Mouse (Mus musculus) heart, postnatal 14 days (tissue): Measurements from ENCODE around the gene Nom1. TPM values are rescaled to one million over a fixed set of nuclear protein-coding genes. Genes with fewer than 3 reads are reported as not detected.
"Not testable (repeated sequence)": the region's sequence is repeated elsewhere in the genome, so short reads cannot be mapped to it uniquely, and the experiment has no call there.

ENCODE experiments used
- DNase-seq, 2 experiments: peaks; one replicate each; pipeline ENCODE4 v3.0.0; 2021 to 2022
- intact Hi-C: fragments of 180-260 bp; cut with DNase I; formaldehyde crosslinking; loops from one replicate; pipeline ENCODE4 v1.15.1; 2025
- long read RNA-seq, 2 experiments: library from polyadenylated mRNA; stranded (forward); transcript quantifications; one replicate each; pipeline ENCODE4 v2.0.0; 2021
- total RNA-seq, 2 experiments: library from RNA; stranded (reverse); gene quantifications; 2 replicates each; pipeline ENCODE4 v1.2.3; 2021

Gene Nom1
- total RNA-seq: 10 to 100 TPM; 13.7 to 14.1 TPM
- long read RNA-seq, experiment 1, full-length matches to known transcripts: 16 of 23 reads
- long read RNA-seq, experiment 1, partial matches to known transcripts: 4 of 23 reads
- long read RNA-seq, experiment 1, other reads (novel, unspliced or antisense): 3 of 23 reads
- long read RNA-seq, experiment 2, full-length matches to known transcripts: 18 of 24 reads
- long read RNA-seq, experiment 2, partial matches to known transcripts: 3 of 24 reads
- long read RNA-seq, experiment 2, other reads (novel, unspliced or antisense): 3 of 24 reads

DNA sequence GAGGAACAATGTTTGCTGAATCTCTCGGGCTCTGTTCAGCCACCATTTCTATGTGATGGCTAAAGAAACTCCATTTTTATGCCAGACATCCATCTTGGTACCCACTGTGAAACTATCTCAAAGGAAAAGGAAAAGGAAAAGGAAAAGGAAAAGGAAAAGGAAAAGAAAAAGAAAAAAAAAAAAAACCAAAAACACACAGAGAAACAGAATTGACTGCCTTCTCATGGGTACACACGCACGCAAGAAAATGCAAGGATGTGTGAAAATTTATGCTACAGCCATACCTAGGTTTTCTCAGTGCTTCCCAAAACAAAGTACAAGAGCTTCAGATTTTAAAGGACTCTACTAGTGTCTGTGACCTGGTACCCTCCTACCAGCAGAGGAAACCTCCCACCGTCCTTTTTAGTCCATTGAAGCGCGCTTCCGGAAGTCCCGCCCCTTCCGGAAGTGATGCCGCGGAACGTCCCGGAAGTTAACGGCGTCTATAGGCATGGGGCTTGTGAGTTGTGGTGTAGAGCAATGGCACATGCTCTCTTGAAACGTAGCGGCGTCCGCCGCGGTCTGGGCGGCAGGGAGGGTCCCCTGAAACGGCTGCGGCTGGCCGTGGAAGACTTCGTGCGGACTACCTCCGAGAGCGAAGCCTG lies at the start of gene Nom1:
Gene Nom1 (plus strand): TSS at position 437 of the 644 bp plus-strand sequence.
- DNase-seq: peak; percentile 88 to 93
- intact Hi-C loops: no loop called here

DNA sequence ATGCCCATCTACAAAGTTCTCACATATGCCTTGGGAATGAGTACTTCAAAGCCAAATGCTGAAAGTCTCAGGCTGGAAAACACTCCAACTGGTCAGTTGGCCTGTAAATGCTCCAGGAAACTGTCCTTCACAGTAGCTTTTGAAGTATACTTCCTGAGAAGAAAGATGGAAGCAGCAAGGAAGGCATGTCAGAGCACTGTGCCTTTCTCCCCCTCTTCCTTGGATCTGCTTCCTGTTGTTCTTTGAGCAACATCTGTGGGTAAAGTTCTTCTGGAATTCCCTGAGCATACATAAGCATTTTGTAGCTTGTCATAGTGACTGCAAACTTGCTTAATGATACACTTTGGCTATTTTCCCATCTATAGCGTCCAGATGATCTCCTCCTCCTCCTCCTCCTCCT lies 46.9 kb upstream of the Nom1 start:
- DNase-seq: no peak
- intact Hi-C loops: loop anchor here (5.0 to 10.0 kb wide), 4 partner anchors 90 to 627 kb away; partner anchors contain the start of genes Il6 and Mnx1

DNA sequence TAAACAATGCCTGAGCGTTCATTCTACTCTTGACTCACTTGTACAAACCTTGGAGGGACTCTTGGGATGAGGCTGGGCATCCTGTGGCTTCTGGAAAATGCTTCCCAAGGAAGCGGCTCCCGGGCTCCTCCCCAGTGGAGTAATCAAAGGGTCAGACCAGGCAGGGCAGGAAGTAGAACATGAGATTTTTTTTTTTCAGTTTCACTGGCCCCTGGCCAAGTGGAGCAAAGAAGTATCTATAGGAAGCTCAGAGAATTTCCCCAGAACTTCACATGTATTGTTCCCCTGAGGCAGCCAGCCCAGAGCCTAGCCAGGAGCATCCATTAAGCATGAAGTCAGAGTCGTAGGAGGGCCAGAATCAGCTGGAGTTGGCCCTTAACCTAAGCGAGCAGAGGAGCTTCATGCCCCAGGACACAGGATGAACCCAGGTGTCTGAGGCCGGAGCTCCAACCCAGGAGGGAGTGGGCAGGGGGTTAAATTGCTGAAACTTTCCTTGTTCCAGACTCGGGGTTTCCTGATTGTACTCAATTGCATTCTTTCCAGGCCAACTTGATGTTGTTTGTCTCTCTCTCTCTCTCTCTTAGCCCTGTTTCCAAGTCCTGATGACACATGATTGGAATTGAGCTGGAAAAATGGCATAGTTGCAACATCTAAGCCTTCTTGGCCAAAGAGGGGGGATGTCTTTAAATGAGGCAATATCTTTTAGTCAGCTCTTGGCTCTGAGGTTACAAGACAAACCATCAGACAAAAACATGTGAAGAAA lies 46.1 kb upstream of the Nom1 start:
- intact Hi-C loops: loop anchor here (2.0 to 10.0 kb wide), 5 partner anchors 89 to 626 kb away; partner anchors contain the start of genes Il6 and Mnx1
- DNase-seq: peak; percentile 40 to 51

DNA sequence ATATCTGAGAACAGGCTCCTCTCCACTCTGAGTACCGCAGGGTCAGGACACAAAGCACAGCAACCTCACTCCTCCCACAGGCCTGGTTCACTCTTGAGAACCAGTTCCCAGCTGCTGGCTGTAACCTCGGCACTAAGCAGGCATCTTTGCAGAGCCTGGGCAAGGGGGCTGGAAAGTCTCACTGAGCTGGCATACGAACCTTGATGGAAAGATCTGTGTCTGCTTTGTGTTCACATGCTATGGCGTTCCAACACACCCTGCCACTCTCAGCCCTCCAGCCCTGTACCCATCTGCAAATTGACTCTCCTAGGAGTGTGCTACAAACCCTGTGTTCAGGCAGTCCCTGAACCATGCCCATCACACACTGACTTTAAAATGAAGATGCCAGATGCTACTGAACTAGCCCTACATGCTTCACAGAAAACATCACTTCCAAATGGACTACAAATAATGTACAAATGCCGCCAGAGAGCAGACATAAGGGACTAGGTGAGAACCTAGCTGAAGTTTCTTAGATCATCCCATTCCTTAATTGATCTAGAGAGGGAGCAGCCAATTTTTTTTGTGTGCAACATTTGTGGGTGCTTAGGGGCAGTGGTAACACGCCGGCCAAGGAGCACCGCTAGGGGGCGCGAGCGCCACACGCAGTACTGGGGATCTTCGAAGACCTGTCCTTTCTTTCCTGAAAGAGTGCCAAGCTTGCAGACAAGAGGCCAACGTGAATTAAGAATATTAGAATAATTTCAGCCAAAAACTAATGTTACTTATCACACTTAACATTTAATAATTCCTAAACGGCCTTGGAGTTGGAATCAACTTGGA lies 45.3 kb upstream of the Nom1 start:
- intact Hi-C loops: loop anchor here (2.0 to 10.0 kb wide), 5 partner anchors 88 to 626 kb away; partner anchors contain the start of genes Il6 and Mnx1

DNA sequence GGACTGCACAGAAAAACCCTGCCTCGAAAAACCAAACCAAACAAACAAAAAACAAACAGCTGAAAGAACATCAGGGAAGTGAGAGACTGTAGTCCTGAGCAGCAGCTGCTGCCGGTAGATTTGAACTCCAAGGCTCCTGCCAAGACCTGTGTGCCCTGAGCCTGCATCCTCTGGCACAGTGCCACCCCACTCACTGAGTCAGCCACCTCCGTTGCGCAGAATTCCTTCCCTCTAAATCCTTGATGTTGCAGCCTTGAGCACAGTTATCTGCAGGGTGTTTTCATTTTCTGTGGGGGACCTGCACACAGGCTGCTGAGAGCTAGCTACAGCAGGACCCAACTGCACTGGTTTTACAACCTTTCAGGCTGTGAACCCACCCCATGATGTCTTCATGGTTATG lies 36.0 kb upstream of the Nom1 start:
- DNase-seq: no peak
- intact Hi-C loops: loop anchor here (10.0 kb wide), 1 partner anchor 706 kb away; the partner anchor contains the start of genes 3110082J24Rik and Garem2

More for the DNA sequence above, 45.3 kb upstream of the Nom1 start:
- DNase-seq: peak; percentile 88 to 92

DNA sequence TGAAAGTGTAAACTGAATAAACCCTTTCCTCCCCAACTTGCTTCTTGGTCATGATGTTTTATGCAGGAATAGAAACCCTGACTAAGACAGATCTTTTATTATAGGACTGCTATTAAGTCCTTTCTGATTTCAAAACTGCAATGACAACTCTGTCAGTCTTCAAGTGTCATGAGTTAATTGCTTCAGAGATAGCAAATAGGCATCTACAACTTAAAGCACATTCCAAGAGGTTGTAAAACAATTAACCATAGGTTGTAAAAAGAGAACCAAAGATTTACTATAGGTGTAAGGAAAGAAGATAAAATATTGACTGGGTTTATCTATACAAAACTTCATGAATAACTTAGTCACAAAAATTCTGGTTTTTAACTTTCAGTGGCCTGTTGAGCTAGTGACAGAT lies 23.6 kb upstream of the Nom1 start:
- no peak for DNase-seq
- intact Hi-C loops: no loop called here

DNA sequence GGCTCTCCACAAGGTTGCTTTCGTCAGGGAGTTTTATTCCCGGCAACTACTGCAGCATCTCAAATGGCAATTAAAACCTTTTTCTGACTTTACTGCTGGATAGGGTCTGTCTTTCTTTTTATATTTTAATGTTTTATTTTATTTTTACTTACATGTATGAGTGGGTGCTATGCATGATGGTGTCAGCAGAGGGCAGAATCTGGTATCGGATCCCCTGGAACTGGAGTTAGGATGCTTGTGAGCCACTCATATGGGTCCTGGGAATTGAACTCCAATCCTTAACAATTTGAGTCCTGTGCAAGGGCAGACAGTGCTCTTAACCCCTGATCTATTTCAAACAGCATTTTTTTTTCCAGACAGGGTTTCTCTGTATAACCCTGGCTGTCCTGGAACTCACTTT lies 21.4 kb upstream of the Nom1 start:
- no peak for DNase-seq
- intact Hi-C loops: no loop called here

DNA sequence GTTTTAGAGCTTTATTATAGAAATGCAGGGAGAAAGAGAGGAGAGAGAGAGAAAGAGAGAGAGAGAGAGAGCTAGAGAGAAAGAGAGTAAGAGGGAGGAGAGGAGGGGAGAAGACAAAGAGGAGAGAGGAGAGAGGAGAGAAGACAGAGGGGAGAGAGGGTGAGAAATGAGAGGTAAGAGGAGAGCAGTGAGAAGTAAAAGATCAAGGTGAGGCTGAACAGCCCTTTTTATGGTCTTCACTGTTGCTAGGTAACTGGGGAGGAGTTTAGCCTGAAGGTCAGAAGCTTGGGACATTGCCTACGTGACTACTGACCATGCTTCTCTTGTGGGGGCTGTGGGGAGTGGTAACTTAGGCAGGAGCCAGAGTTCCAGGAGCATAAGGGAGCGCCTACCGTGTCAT lies 11.1 kb upstream of the Nom1 start:
- intact Hi-C loops, DNase-seq: not testable (repeated sequence)

DNA sequence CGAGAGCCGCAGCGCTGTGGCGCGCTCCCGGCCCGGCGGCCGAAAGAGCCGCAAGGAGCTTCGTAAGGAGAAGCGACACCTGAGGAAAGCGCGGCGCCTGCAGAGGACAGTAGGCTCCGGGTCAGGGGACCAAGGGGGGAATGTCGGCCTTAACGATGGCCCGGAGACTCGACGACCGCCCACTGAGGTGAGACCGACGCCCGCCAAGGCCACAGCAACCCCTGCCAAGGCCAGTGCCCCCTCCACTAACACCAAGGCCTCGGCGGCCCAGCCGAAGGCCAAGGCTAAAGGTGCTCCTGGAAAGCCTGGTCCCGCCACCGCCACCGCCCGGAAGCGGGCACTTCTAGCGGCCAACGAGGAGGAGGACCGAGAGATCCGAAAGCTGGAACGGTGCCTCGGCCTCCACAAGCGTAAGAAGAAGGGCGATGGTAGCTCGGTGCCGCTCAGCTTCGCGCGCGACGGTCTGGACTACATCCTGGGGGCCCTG lies 451 bp downstream of the Nom1 start:
- DNase-seq: peak; percentile 39 to 45
- intact Hi-C loops: no loop called here

DNA sequence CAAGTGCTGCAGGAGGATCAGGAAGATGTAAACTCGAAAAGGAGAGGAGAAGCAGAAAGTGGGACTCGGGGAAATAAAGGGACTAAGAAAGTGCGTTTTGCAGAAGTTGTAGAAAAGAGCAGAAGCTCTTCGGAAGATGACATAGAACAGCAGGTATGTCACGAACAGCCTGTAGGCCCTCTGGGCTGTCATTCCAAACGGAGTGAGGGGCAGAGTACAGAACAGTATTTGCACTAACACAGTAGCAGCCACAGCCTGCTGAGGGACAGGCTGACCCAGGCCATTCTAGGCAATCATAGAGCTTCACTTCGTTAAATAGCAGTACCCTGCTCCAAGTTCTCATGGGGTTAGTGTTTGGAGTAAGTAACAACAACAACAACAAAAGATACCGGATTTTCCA lies 1.0 kb downstream of the Nom1 start:
- intact Hi-C loops: no loop called here
- DNase-seq: no peak

DNA sequence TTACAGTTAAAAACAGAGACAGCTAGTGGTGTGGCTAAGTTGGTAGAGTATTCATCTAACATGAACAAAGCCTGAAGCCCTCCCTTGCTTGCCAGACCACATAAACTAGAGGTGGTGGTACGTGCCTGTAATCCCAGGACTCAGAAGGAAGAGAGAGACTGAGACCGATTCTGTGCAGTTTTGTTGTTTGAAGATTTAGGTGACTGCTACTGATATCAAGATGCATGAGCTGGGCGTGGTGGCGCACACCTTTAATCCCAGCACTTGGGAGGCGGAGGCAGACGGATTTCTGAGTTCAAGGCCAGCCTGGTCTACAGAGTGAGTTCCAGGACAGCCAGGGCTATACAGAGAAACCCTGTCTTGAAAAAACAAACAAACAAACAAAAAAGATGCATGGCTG lies 2.3 kb downstream of the Nom1 start:
- DNase-seq, intact Hi-C loops: not testable (repeated sequence)

DNA sequence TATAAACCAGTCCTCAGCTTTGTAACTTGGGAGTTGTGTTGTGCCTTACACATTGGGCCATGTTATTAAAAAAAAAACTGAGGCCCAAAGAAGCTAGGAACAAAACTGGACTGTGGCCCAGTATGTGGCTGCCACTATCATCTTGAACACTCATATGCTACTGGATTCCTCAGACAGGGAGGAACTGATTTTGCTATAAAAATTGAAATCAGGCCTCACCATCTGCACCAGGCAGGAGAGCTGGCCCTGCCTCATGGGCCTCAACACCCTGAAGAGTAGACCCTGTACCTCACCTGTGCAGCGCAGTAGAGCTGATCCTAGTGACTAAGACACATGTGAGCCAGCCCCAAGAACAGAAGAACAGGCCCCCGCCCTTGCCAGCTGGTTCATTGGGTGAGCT lies 10.8 kb downstream of the Nom1 start:
- no peak for DNase-seq
- intact Hi-C loops: no loop called here

DNA sequence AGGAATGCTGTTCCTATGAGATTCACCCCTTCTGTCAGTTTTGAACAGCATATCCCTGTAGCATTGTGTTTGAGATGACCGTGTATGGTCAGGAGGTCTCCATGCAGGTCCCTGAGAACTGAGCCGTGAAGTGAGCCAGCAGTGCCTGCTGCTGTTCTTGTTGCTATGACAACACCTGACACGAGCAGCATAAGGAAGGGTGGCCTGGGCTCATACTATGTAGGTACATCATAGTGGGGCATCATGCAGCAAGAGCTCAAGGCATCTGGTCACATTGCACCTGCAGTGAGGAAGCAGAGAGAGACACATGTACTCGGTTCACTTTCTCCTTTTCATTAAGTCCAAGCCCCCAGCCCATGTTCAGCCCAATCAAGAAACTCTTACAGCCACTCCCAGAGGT lies 17.9 kb downstream of the Nom1 start:
- intact Hi-C loops: no loop called here
- no peak for DNase-seq

DNA sequence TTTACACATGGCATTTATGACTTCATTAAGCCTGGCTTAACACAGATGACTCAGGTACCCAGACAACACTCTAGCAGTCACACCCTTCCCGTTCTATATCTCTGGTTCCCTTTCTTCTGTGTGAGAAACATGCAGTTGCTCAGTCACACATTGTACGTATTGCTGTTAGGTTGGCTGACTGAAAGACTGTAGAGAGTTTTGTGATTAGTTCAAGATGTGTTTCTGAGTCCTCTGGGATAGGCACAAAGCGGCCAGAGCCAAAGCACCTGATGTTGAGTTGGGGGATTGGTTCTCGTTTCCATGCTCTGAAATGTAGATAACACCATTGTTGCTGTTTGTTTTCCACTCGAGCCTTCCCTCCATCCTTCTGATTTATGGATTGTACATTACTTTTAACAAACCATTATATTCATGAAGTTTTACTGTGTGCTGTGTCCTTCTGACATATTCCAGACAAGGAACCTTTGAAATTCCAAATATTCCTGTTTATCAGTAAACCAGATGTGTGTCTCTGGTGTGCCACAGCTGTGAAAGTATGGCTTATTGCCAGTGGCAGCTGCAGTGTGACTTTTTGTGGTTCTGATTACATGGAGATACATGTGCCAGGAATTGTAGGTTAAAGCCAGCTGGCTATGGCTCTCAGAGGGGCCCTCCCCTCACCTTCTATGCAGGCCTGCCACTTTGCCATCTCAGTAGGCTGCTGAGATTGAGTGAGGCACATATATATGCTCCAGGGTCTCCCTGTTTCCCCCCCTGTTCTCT lies 22.6 kb downstream of the Nom1 start:
- intact Hi-C loops: no loop called here
- DNase-seq: no peak

DNA sequence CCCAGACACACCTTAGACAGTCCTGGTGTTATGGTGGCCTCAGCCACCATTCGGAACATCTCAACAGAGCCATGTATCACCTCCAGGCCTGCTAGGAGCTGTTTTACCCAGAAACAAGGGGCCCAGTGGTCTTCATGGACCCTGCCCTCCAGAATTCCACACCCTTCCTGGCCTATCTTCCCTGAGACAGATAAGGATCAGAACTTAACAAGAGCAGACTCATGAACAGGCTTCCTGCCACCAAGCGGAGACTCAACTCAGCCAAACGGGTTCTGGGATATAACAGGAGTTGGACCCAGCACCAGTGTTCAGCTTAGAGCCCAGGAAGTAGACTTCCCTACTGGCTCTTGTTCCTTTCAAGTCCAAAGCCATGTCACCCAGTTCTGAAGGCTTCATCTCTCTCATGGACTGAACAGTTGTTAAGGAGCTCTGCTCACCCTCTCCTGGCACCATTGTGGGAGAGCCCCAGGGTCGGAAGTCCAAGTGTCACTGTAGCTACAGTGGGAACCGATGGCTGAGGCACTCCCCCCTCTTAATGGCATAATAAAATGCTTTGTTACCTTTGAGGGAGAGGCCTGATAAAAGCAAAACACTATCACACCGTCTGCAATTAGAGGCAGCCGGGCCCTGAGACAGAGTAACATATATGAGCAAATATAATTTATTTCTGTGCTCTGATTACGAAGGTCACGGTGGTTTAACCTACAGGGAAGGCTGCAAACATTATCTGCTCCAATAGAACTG lies 28.7 kb downstream of the Nom1 start:
- DNase-seq: no peak
- intact Hi-C loops: no loop called here

DNA sequence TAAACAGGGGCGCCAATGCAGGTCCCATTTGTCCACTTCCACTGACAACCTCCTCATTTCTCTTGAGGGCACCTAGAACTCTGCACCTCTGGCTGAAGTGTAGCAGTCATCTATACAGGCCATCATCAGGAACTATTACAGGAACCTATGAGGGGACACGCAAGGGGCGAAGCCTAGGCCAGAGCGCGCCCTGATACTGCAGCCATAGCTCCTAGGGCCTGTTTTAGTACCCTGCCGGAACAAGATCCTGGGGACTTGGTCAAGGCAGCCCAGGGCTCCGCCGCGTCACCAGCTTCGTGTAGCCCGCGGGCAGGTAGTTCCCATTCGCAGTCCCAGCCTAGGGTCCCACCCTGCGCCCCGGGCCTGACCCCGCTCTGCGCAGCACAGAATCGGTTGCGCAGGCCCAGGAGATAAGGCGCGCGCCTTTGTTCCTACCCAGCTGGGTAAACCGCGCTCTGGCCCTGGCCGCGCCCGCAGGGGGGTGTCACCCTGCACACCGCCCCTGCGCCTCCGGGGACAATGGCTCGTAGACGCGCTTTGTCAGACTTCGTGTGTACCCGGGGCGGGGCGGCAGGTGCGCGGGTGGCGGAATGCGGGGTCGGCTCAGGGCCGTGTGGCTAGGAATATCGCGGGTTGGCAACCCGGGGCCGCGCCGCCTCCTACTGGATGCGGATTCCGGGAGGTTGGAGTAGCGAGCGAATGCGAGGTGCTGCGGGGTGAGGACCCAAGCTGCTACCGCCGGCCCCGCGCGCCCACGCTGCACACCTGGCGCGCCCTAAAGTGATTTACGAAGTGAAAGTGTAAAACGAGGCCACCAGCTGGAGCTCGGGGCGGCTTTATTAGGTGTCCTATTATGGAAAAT lies 33.3 kb downstream of the Nom1 start:
- intact Hi-C loops: no loop called here
- no peak for DNase-seq

DNA sequence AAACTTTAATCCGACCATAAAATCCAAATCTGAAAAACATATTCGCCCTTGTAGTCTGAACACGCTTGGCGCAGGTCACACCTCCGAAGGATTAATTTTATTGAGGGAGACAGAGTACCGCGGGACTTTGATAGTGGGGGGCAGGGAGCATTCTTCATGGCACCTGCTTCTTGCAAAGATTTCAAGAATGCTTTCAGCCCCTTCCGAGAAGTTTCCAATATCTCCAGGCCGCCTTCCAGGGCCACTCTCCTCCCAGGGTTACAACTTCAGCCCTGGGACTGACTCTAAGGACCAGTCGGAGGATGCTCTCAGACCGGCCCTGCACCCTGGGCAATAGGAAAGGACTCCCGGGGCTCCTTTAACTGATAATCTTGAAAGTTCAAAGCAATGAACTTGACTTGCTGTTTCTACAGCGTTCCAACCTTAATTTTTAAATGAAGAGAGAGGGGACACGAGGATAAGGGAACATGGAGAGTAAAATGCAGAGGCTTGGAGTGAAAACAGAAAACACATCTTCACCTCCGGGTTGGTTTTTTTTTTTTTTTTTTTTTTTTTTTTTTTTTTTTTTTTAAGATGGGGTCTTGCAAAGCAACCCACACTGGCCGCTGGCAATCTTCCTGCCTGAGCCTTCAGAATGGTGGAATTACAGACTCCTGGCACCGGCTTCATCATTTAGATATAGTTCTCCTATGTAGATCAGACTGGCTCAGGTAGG lies 34.0 kb downstream of the Nom1 start:
- intact Hi-C loops: no loop called here
- DNase-seq: no peak
